Mouse (Mus musculus): Measurements from ENCODE around the gene Hmgcl. TPM values are rescaled to one million over a fixed set of nuclear protein-coding genes. Genes with fewer than 3 reads are reported as not detected.

The Hmgcl gene
- 10 to 100 TPM; 38.5 to 40.1 TPM for total RNA-seq (2021)
- long read RNA-seq, experiment 1, transcript Hmgcl-201 (9 exons, 1,418 nt) = major isoform, 170 of 185 reads
- long read RNA-seq, experiment 1, partial matches to known transcripts = 7 of 185 reads
- long read RNA-seq, experiment 1, other reads (novel, unspliced or antisense) = 8 of 185 reads
- long read RNA-seq, experiment 2, transcript Hmgcl-201 (9 exons, 1,418 nt) = major isoform, 122 of 132 reads
- long read RNA-seq, experiment 2, partial matches to known transcripts = 1 of 132 reads
- long read RNA-seq, experiment 2, other reads (novel, unspliced or antisense) = 8 of 132 reads

GRCm38 (mm10) chr4:135946278-135946658 is at the start of gene Hmgcl:
Hmgcl (plus strand) TSS chr4:135946448.
- DNase-seq (ENCODE audit: low spot score) = peak; percentile 97

GRCm38 (mm10) chr4:135898380-135899049 is 47.7 kb upstream of the Hmgcl start:
- DNase-seq (ENCODE audit: low spot score) = no peak

- no peak for DNase-seq (ENCODE audit: low spot score)
Measured at GRCm38 (mm10) chr4:135899050-135899448, 47.2 kb upstream of the Hmgcl start.

- DNase-seq (ENCODE audit: low spot score) = no peak
Measured at GRCm38 (mm10) chr4:135900008-135900407, 46.2 kb upstream of the Hmgcl start.

GRCm38 (mm10) chr4:135902606-135903242 is 43.5 kb upstream of the Hmgcl start:
- DNase-seq (ENCODE audit: low spot score) = no peak

- DNase-seq (ENCODE audit: low spot score) = no peak
Measured at GRCm38 (mm10) chr4:135904810-135905209, 41.4 kb upstream of the Hmgcl start.

- no peak for DNase-seq (ENCODE audit: low spot score)
Measured at GRCm38 (mm10) chr4:135906633-135907032, 39.6 kb upstream of the Hmgcl start.

GRCm38 (mm10) chr4:135909326-135910066 is 36.8 kb upstream of the Hmgcl start:
- no peak for DNase-seq (ENCODE audit: low spot score)

GRCm38 (mm10) chr4:135911531-135911930 is 34.7 kb upstream of the Hmgcl start:
- no peak for DNase-seq (ENCODE audit: low spot score)

- no peak for DNase-seq (ENCODE audit: low spot score)
Measured at GRCm38 (mm10) chr4:135912164-135912563, 34.1 kb upstream of the Hmgcl start.

- no peak for DNase-seq (ENCODE audit: low spot score)
Measured at GRCm38 (mm10) chr4:135912835-135913234, 33.4 kb upstream of the Hmgcl start.

- DNase-seq (ENCODE audit: low spot score) = no peak
Measured at GRCm38 (mm10) chr4:135913433-135913832, 32.8 kb upstream of the Hmgcl start.

GRCm38 (mm10) chr4:135918635-135919279 is 27.5 kb upstream of the Hmgcl start:
- no peak for DNase-seq (ENCODE audit: low spot score)

- no peak for DNase-seq (ENCODE audit: low spot score)
Measured at GRCm38 (mm10) chr4:135919280-135919639, 27.0 kb upstream of the Hmgcl start.

GRCm38 (mm10) chr4:135920304-135921241 is 25.7 kb upstream of the Hmgcl start, which contains the start of gene Fuca1:
Fuca1 (plus strand) TSS chr4:135920735.
- peak; percentile 96 for DNase-seq (ENCODE audit: low spot score)

GRCm38 (mm10) chr4:135921257-135922120 is 24.8 kb upstream of the Hmgcl start:
- no peak for DNase-seq (ENCODE audit: low spot score)

- DNase-seq (ENCODE audit: low spot score) = no peak
Measured at GRCm38 (mm10) chr4:135922190-135922589, 24.1 kb upstream of the Hmgcl start.

- no peak for DNase-seq (ENCODE audit: low spot score)
Measured at GRCm38 (mm10) chr4:135924418-135924817, 21.8 kb upstream of the Hmgcl start.

GRCm38 (mm10) chr4:135925341-135925740 is 20.9 kb upstream of the Hmgcl start:
- DNase-seq (ENCODE audit: low spot score) = no peak
